Mouse (Mus musculus) embryonic facial prominence, embryonic 13.5 days (tissue): Measurements from ENCODE around the gene Gpr18. TPM values are rescaled to one million over a fixed set of nuclear protein-coding genes. Genes with fewer than 3 reads are reported as not detected.

Source experiments
- ATAC-seq: fragments of 200-750 bp; cut with Nextera tagmentation; 2 replicates; pipeline ENCODE4 v1.8.0; 2017; ENCODE audit warnings: low read depth; ENCODE audit not compliant: insufficient number of reproducible peaks, insufficient read depth, low FRiP score, low TSS enrichment
- H3K27ac ChIP-seq: fragments of 300-500 bp; sonication (generic); 2 replicates; pipeline ENCODE4 v1.5.1; 2015; ENCODE audit warnings: moderate library complexity, mild to moderate bottlenecking, inconsistent platforms
- H3K27me3 ChIP-seq: fragments of 300-500 bp; sonication (generic); 2 replicates; pipeline ENCODE4 v1.6.1; 2015; ENCODE audit warnings: mild to moderate bottlenecking, inconsistent platforms
- H3K36me3 ChIP-seq: fragments of 300-500 bp; sonication (generic); 2 replicates; pipeline ENCODE4 v1.6.1; 2015; ENCODE audit warnings: mild to moderate bottlenecking, inconsistent platforms
- H3K4me1 ChIP-seq: fragments of 300-500 bp; sonication (generic); 2 replicates; pipeline ENCODE4 v1.6.1; 2015; ENCODE audit warnings: inconsistent platforms
- H3K4me2 ChIP-seq: fragments of 300-500 bp; sonication (generic); 2 replicates; pipeline ENCODE4 v1.6.1; 2015; ENCODE audit warnings: moderate library complexity, mild to moderate bottlenecking, inconsistent platforms
- H3K4me3 ChIP-seq: fragments of 300-500 bp; sonication (generic); 2 replicates; pipeline ENCODE4 v1.5.1; 2015; ENCODE audit warnings: mild to moderate bottlenecking, inconsistent platforms
- H3K9ac ChIP-seq: fragments of 300-500 bp; sonication (generic); 2 replicates; pipeline ENCODE4 v1.6.1; 2015; ENCODE audit warnings: mild to moderate bottlenecking, inconsistent platforms
- H3K9me3 ChIP-seq: fragments of 300-500 bp; sonication (generic); 2 replicates; pipeline ENCODE4 v1.6.1; 2016; ENCODE audit warnings: inconsistent platforms
- WGBS: fragments of 180-500 bp; shearing (Covaris S2); methylation state at CpG from one replicate; pipeline ENCODE4 v1.1.7; 2015; ENCODE audit warnings: mixed read lengths; 5-methylcytosine and 5-hydroxymethylcytosine counted together
- polyA plus RNA-seq: library from polyadenylated mRNA; unstranded; fragments of >200 nt; fragmentation: Nextera tagmentation; extraction: Ambion mirVana; gene quantifications from 2 replicates; pipeline ENCODE4 v1.2.1, GENCODE M21; 2015

The Gpr18 gene
- polyA plus RNA-seq, 1 experiment from 2014 or later = 0.45 TPM

GRCm38 (mm10) chr14:121932180-121932579 lies 16.6 kb upstream of the Gpr18 start:
- no peak overlapping the region for H3K9ac ChIP-seq
- WGBS = 76% methylated on average over 4 of the region's 4 CpGs
- H3K4me2 ChIP-seq = no peak overlapping the region
- peaks cover 8% of the 10 kb centered on the region; the same call in 1 of the 2 replicates for H3K4me1 ChIP-seq
- peaks cover 11% of the 10 kb centered on the region; the same call in 1 of the 2 replicates for H3K9me3 ChIP-seq
- no peak overlapping the region for H3K4me3 ChIP-seq
- no peak overlapping the region for H3K27ac ChIP-seq
- no peaks in the 10 kb centered on the region for H3K27me3 ChIP-seq
- ATAC-seq = no peak
- peaks cover 26% of the 10 kb centered on the region for H3K36me3 ChIP-seq

- no peak overlapping the region for H3K4me3 ChIP-seq
- 92% methylated on average over 3 of the region's 3 CpGs for WGBS
- H3K27ac ChIP-seq = no peak overlapping the region
- no peak overlapping the region for H3K9ac ChIP-seq
- H3K4me1 ChIP-seq = peaks cover 8% of the 10 kb centered on the region; the same call in 1 of the 2 replicates
- no peak for ATAC-seq
- H3K36me3 ChIP-seq = peaks cover 26% of the 10 kb centered on the region
- peaks cover 11% of the 10 kb centered on the region; the same call in 1 of the 2 replicates for H3K9me3 ChIP-seq
- H3K4me2 ChIP-seq = no peak overlapping the region
- H3K27me3 ChIP-seq = no peaks in the 10 kb centered on the region
These were observed 16.0 kb upstream of the Gpr18 start for GRCm38 (mm10) chr14:121931594-121931993.

GRCm38 (mm10) chr14:121930731-121931383 lies 15.3 kb upstream of the Gpr18 start:
- 77% methylated on average over 7 of the region's 7 CpGs for WGBS
- H3K4me1 ChIP-seq = peaks cover 8% of the 10 kb centered on the region; the same call in 1 of the 2 replicates
- H3K4me2 ChIP-seq = no peak overlapping the region
- no peaks in the 10 kb centered on the region for H3K27me3 ChIP-seq
- no peak overlapping the region for H3K4me3 ChIP-seq
- H3K9ac ChIP-seq = no peak overlapping the region
- ATAC-seq = no peak
- H3K36me3 ChIP-seq = peaks cover 22% of the 10 kb centered on the region
- H3K9me3 ChIP-seq = peaks cover 7% of the 10 kb centered on the region; the same call in 1 of the 2 replicates
- no peak overlapping the region for H3K27ac ChIP-seq

GRCm38 (mm10) chr14:121929243-121929951 lies 13.8 kb upstream of the Gpr18 start:
- Histone ChIP-seq H3K4me1 (peaks cover 8% of the 10 kb centered on the region; the same call in 1 of the 2 replicates), H3K4me3 (no peak overlapping the region), H3K27me3 (no peaks in the 10 kb centered on the region), H3K36me3 (peaks cover 9% of the 10 kb centered on the region), H3K4me2 (no peak overlapping the region), H3K9ac (no peak overlapping the region), H3K27ac (no peak overlapping the region), H3K9me3 (no peaks in the 10 kb centered on the region)
- 91% methylated on average over 12 of the region's 12 CpGs for whole genome bisulfite sequencing
- no peak for ATAC-seq

- Histone ChIP-seq H3K9me3 (no peaks in the 10 kb centered on the region), H3K4me2 (no peak overlapping the region), H3K36me3 (peaks cover under 1% of the 10 kb centered on the region; the same call in 1 of the 2 replicates), H3K4me3 (no peak overlapping the region), H3K9ac (no peak overlapping the region), H3K4me1 (peaks cover 11% of the 10 kb centered on the region), H3K27me3 (no peaks in the 10 kb centered on the region), H3K27ac (no peak overlapping the region)
- ATAC-seq = no peak
- 70% methylated on average over 8 of the region's 8 CpGs for WGBS
These were observed 13.0 kb upstream of the Gpr18 start for GRCm38 (mm10) chr14:121928375-121929137.

- ATAC-seq = no peak
- H3K4me3 ChIP-seq = no peak overlapping the region
- H3K36me3 ChIP-seq = no peaks in the 10 kb centered on the region
- H3K27ac ChIP-seq = no peak overlapping the region
- no peaks in the 10 kb centered on the region for H3K9me3 ChIP-seq
- H3K4me2 ChIP-seq = no peak overlapping the region
- no peaks in the 10 kb centered on the region for H3K27me3 ChIP-seq
- 93% methylated on average over 8 of the region's 8 CpGs for WGBS
- peaks cover 13% of the 10 kb centered on the region for H3K4me1 ChIP-seq
- no peak overlapping the region for H3K9ac ChIP-seq
These were observed 11.9 kb upstream of the Gpr18 start for GRCm38 (mm10) chr14:121927451-121927850.

GRCm38 (mm10) chr14:121926901-121927300 lies 11.3 kb upstream of the Gpr18 start:
- Histone ChIP-seq H3K4me2 (no peak overlapping the region), H3K4me1 (peaks cover 10% of the 10 kb centered on the region), H3K9me3 (no peaks in the 10 kb centered on the region), H3K27me3 (no peaks in the 10 kb centered on the region), H3K9ac (no peak overlapping the region), H3K4me3 (no peak overlapping the region), H3K36me3 (no peaks in the 10 kb centered on the region), H3K27ac (no peak overlapping the region)
- ATAC-seq = no peak
- 82% methylated on average over 6 of the region's 6 CpGs for WGBS

GRCm38 (mm10) chr14:121924876-121925275 lies 9.3 kb upstream of the Gpr18 start:
- Histone ChIP-seq H3K9ac (no peak overlapping the region), H3K27ac (no peak overlapping the region), H3K4me3 (no peak overlapping the region), H3K36me3 (no peaks in the 10 kb centered on the region), H3K27me3 (no peaks in the 10 kb centered on the region), H3K4me2 (no peak overlapping the region), H3K4me1 (peaks cover 12% of the 10 kb centered on the region), H3K9me3 (no peaks in the 10 kb centered on the region)
- WGBS = 83% methylated on average over 6 of the region's 6 CpGs
- ATAC-seq = no peak

GRCm38 (mm10) chr14:121922731-121923130 lies 7.2 kb upstream of the Gpr18 start:
- Histone ChIP-seq H3K36me3 (peaks cover 7% of the 10 kb centered on the region; the same call in 1 of the 2 replicates), H3K27ac (no peak overlapping the region), H3K4me1 (peaks cover 12% of the 10 kb centered on the region), H3K27me3 (no peaks in the 10 kb centered on the region), H3K9me3 (no peaks in the 10 kb centered on the region), H3K4me2 (no peak overlapping the region), H3K4me3 (no peak overlapping the region), H3K9ac (no peak overlapping the region)
- 81% methylated on average over 4 of the region's 4 CpGs for WGBS
- ATAC-seq = no peak

- Histone ChIP-seq H3K4me1 (peaks cover 12% of the 10 kb centered on the region), H3K4me2 (no peak overlapping the region), H3K4me3 (no peak overlapping the region), H3K9ac (no peak overlapping the region), H3K27ac (no peak overlapping the region), H3K36me3 (peaks cover 14% of the 10 kb centered on the region), H3K27me3 (no peaks in the 10 kb centered on the region), H3K9me3 (no peaks in the 10 kb centered on the region)
- 83% methylated on average over 4 of the region's 4 CpGs for WGBS
- no peak for ATAC-seq
These were observed 6.4 kb upstream of the Gpr18 start for GRCm38 (mm10) chr14:121922016-121922415.

GRCm38 (mm10) chr14:121920511-121921124 lies 5.0 kb upstream of the Gpr18 start:
- no peak for ATAC-seq
- Histone ChIP-seq H3K27ac (peak overlapping the region; percentile 5; the same call in 1 of the 2 replicates), H3K9me3 (no peaks in the 10 kb centered on the region), H3K4me3 (no peak overlapping the region), H3K4me2 (no peak overlapping the region), H3K9ac (peak overlapping the region; percentile 37; the same call in 1 of the 2 replicates), H3K4me1 (peaks cover 12% of the 10 kb centered on the region), H3K27me3 (no peaks in the 10 kb centered on the region), H3K36me3 (peaks cover 20% of the 10 kb centered on the region)
- 80% methylated on average over 12 of the region's 12 CpGs for WGBS
